In genomic region chr5:143049013-143049385, GRCm38 (mm10) we compare ENCODE assay signal across 8 mouse cellular contexts.
DNase-seq lines count a peak whose midpoint lies in the region; ATAC-seq and TF ChIP-seq lines count a peak whose summit lies in the region.

No protein-coding gene starts in this region.

- H3K4me1 ChIP-seq in forebrain, embryonic 12.5 days = peaks cover 43% of the 10 kb centered on the region
- peaks cover 15% of the 10 kb centered on the region for H3K4me1 ChIP-seq in forebrain, embryonic 10.5 days
- H3K4me1 ChIP-seq in liver, embryonic 11.5 days (replicated peaks; ENCODE audit: control insufficient read depth, insufficient read depth, low read length) = peaks cover 55% of the 10 kb centered on the region
- H3K4me1 ChIP-seq in liver, postnatal 0 days (ENCODE audit: insufficient read depth) = peaks cover 39% of the 10 kb centered on the region
- H3K4me1 ChIP-seq in intestine, embryonic 14.5 days (replicated peaks; ENCODE audit: control insufficient read depth, insufficient read depth, low read length) = peaks cover 26% of the 10 kb centered on the region
- H3K4me1 ChIP-seq in olfactory bulb, adult 2 months (ENCODE audit: control insufficient read depth, insufficient read depth, low read length) = peaks cover 20% of the 10 kb centered on the region

- 81% methylated on average over 1 of the region's 1 CpGs for WGBS in forebrain, embryonic 12.5 days
- WGBS in forebrain, embryonic 10.5 days = 76% methylated on average over 1 of the region's 1 CpGs
- WGBS in liver, embryonic 11.5 days = 57% methylated on average over 1 of the region's 1 CpGs
- WGBS in liver, postnatal 0 days (ENCODE audit: insufficient replicate concordance) = 53% methylated on average over 1 of the region's 1 CpGs
- WGBS in intestine, embryonic 14.5 days = 78% methylated on average over 1 of the region's 1 CpGs
- WGBS in olfactory bulb, adult 2 months = 50% methylated on average over 1 of the region's 1 CpGs

- no peak for ATAC-seq in forebrain, embryonic 12.5 days (ENCODE audit: low FRiP score)
- no peak for ATAC-seq in liver, embryonic 11.5 days (replicated peaks; ENCODE audit: low FRiP score)
- ATAC-seq in liver, postnatal 0 days = no peak
- ATAC-seq in intestine, embryonic 14.5 days (replicated peaks; ENCODE audit: low FRiP score, low TSS enrichment, low read depth) = no peak

- H3K27ac ChIP-seq in forebrain, embryonic 12.5 days = peak overlapping the region; percentile 81
- no peak overlapping the region for H3K27ac ChIP-seq in forebrain, embryonic 10.5 days
- H3K27ac ChIP-seq in liver, embryonic 11.5 days (ENCODE audit: low read depth, low read length) = peak overlapping the region; percentile 30; the same call in 1 of the 2 replicates
- no peak overlapping the region for H3K27ac ChIP-seq in liver, postnatal 0 days (ENCODE audit: low read depth)
- H3K27ac ChIP-seq in intestine, embryonic 14.5 days (ENCODE audit: low read depth) = peak overlapping the region; percentile 57
- H3K27ac ChIP-seq in olfactory bulb, adult 2 months (ENCODE audit: insufficient read depth, low read depth, low read length) = peak overlapping the region; percentile 49; the same call in 1 of the 2 replicates

- no peak overlapping the region for H3K9ac ChIP-seq in forebrain, embryonic 12.5 days
- 0 out of 2 replicates have a peak overlapping the region, but pooled peaks have one; percentile 7 for H3K9ac ChIP-seq in liver, embryonic 11.5 days (ENCODE audit: low read depth, low read length)
- H3K9ac ChIP-seq in liver, postnatal 0 days (replicated peaks) = no peak overlapping the region
- H3K9ac ChIP-seq in intestine, embryonic 14.5 days (ENCODE audit: low read length) = no peak overlapping the region

- H3K27me3 ChIP-seq in forebrain, embryonic 12.5 days = no peaks in the 10 kb centered on the region
- H3K27me3 ChIP-seq in forebrain, embryonic 10.5 days (ENCODE audit: poor library complexity, severe bottlenecking) = no peaks in the 10 kb centered on the region
- H3K27me3 ChIP-seq in liver, embryonic 11.5 days (replicated peaks; ENCODE audit: control insufficient read depth, insufficient read depth, low read length) = no peaks in the 10 kb centered on the region
- no peaks in the 10 kb centered on the region for H3K27me3 ChIP-seq in liver, postnatal 0 days (ENCODE audit: insufficient read depth, low read length)
- H3K27me3 ChIP-seq in intestine, embryonic 14.5 days (replicated peaks; ENCODE audit: control insufficient read depth, insufficient read depth, low read length) = no peaks in the 10 kb centered on the region

- no peak for DNase-seq in forebrain, embryonic 10.5 days (ENCODE audit: extremely low spot score, low spot score)
- DNase-seq in liver, embryonic 11.5 days (ENCODE audit: low spot score) = no peak
- no peak for DNase-seq in liver, postnatal 0 days
- no peak for DNase-seq in intestine, embryonic 14.5 days (ENCODE audit: low spot score)
- no peak for DNase-seq in frontal cortex, postnatal 25 days (ENCODE audit: low spot score in 2 of 2)
- DNase-seq in right cerebral cortex, postnatal 36 days (ENCODE audit: low spot score in 2 of 2) = no peak

- no peak overlapping the region for H3K4me2 ChIP-seq in forebrain, embryonic 12.5 days
- H3K4me2 ChIP-seq in liver, embryonic 11.5 days = no peak overlapping the region
- H3K4me2 ChIP-seq in liver, postnatal 0 days (ENCODE audit: low read depth, low read length) = no peak overlapping the region
- no peak overlapping the region for H3K4me2 ChIP-seq in intestine, embryonic 14.5 days (ENCODE audit: low read length)

- no peak for TF ChIP-seq EP300 in liver, postnatal 0 days (IDR thresholded peaks at IDR 0.05; ENCODE audit: low read depth)

- no peak for TF ChIP-seq CTCF in liver, postnatal 0 days (IDR thresholded peaks at IDR 0.05; ENCODE audit: low read depth)
- TF ChIP-seq CTCF in olfactory bulb, adult 2 months (IDR thresholded peaks at IDR 0.05; ENCODE audit: insufficient read depth, low read depth, low read length) = no peak

- no peaks in the 10 kb centered on the region for H3K9me3 ChIP-seq in forebrain, embryonic 12.5 days
- H3K9me3 ChIP-seq in forebrain, embryonic 10.5 days = no peaks in the 10 kb centered on the region
- no peaks in the 10 kb centered on the region for H3K9me3 ChIP-seq in liver, embryonic 11.5 days (ENCODE audit: control insufficient read depth, low read length)
- H3K9me3 ChIP-seq in liver, postnatal 0 days (ENCODE audit: low read length) = no peaks in the 10 kb centered on the region
- H3K9me3 ChIP-seq in intestine, embryonic 14.5 days (ENCODE audit: control insufficient read depth, low read length) = no peaks in the 10 kb centered on the region

- H3K4me3 ChIP-seq in forebrain, embryonic 12.5 days (replicated peaks) = no peak overlapping the region
- no peak overlapping the region for H3K4me3 ChIP-seq in forebrain, embryonic 10.5 days
- no peak overlapping the region for H3K4me3 ChIP-seq in liver, embryonic 11.5 days (ENCODE audit: low read depth, low read length)
- H3K4me3 ChIP-seq in liver, postnatal 0 days (ENCODE audit: low read depth, low read length) = no peak overlapping the region
- no peak overlapping the region for H3K4me3 ChIP-seq in intestine, embryonic 14.5 days (ENCODE audit: low read depth, low read length)
- H3K4me3 ChIP-seq in olfactory bulb, adult 2 months (ENCODE audit: insufficient read depth, low read depth, low read length) = no peak overlapping the region

- peaks cover 4% of the 10 kb centered on the region; the same call in 1 of the 2 replicates for H3K36me3 ChIP-seq in forebrain, embryonic 12.5 days (replicated peaks)
- H3K36me3 ChIP-seq in forebrain, embryonic 10.5 days (replicated peaks) = peaks cover 75% of the 10 kb centered on the region
- H3K36me3 ChIP-seq in liver, embryonic 11.5 days (ENCODE audit: control insufficient read depth, insufficient read depth, low read length) = peaks cover 3% of the 10 kb centered on the region; the same call in 1 of the 2 replicates
- peaks cover 18% of the 10 kb centered on the region for H3K36me3 ChIP-seq in liver, postnatal 0 days (replicated peaks; ENCODE audit: insufficient read depth, low read length)
- H3K36me3 ChIP-seq in intestine, embryonic 14.5 days (ENCODE audit: control insufficient read depth, insufficient read depth, low read length) = peaks cover 28% of the 10 kb centered on the region

- TF ChIP-seq POLR2A in olfactory bulb, adult 2 months (IDR thresholded peaks at IDR 0.05; ENCODE audit: insufficient read depth, low read depth, low read length) = no peak

Comparison
In these comparisons a context has a peak if more than half of its experiments do, and no peak if none do; other contexts are left out.
1. H3K27ac ChIP-seq: peak in forebrain, embryonic 12.5 days (single experiment), liver, embryonic 11.5 days (single experiment), intestine, embryonic 14.5 days (single experiment) and olfactory bulb, adult 2 months (single experiment); none in forebrain, embryonic 10.5 days (single experiment) and liver, postnatal 0 days (single experiment).